Mouse (Mus musculus) thymus, postnatal 0 days (tissue): ENCODE data around the gene Olfr397. TPM values are rescaled to one million over a fixed set of nuclear protein-coding genes. Genes with fewer than 3 reads are reported as not detected.

Source experiments
- DNase-seq: peaks from one replicate; pipeline ENCODE4 v3.0.0-alpha.2; 2015; ENCODE audit warnings: low spot score
- polyA plus RNA-seq: library from polyadenylated mRNA; unstranded; fragments of >200 nt; fragmentation: Nextera tagmentation; extraction: Ambion mirVana; gene quantifications from 2 replicates; pipeline ENCODE4 v1.2.1, GENCODE M21; 2015

Gene Olfr397
- not detected in 2 replicates for polyA plus RNA-seq

GRCm38 (mm10) chr11:73960517-73960916, at the start of gene Olfr397:
Gene Olfr397 (plus strand): TSS chr11:73960817.
- no peak for DNase-seq

GRCm38 (mm10) chr11:73936377-73936776, 24.2 kb upstream of the Olfr397 start, which contains the start of gene Olfr23:
Gene Olfr23 (plus strand): TSS chr11:73936677.
- no peak for DNase-seq

GRCm38 (mm10) chr11:73990307-73990706, 29.7 kb downstream of the Olfr397 start, which contains the start of gene Olfr398:
Gene Olfr398 (minus strand): TSS chr11:73990407.
- DNase-seq: no peak

- DNase-seq: no peak
Measured at GRCm38 (mm10) chr11:73993115-73993514, 32.5 kb downstream of the Olfr397 start.

Other genes starting within 250 kb of the Olfr397 start
- not detected in 2 replicates for gene Olfr389, start 180.1 kb upstream of the Olfr397 start, polyA plus RNA-seq
- not detected in 2 replicates for gene Olfr390, start 177.9 kb upstream of the Olfr397 start, polyA plus RNA-seq
- not detected in 2 replicates for gene Olfr391-ps, start 157.8 kb upstream of the Olfr397 start, polyA plus RNA-seq
- gene Olfr392, start 143.8 kb upstream of the Olfr397 start, polyA plus RNA-seq: not detected in 2 replicates
- not detected in 2 replicates for gene Olfr393, start 109.4 kb upstream of the Olfr397 start, polyA plus RNA-seq
- gene Olfr394, start 70.0 kb upstream of the Olfr397 start, polyA plus RNA-seq: not detected in 2 replicates
- not detected in 2 replicates for gene Olfr395, start 51.5 kb upstream of the Olfr397 start, polyA plus RNA-seq
- gene Olfr23, start 24.1 kb upstream of the Olfr397 start, polyA plus RNA-seq: not detected in 2 replicates
- gene Olfr398, start 29.6 kb downstream of the Olfr397 start, polyA plus RNA-seq: not detected in 2 replicates
- not detected in 2 replicates for gene Olfr139, start 95.7 kb downstream of the Olfr397 start, polyA plus RNA-seq
- gene Olfr399, start 95.8 kb downstream of the Olfr397 start, polyA plus RNA-seq: not detected in 2 replicates
- not detected in 2 replicates for gene Zfp616, start 109.1 kb downstream of the Olfr397 start, polyA plus RNA-seq
- not detected in 2 replicates for gene Olfr401, start 152.9 kb downstream of the Olfr397 start, polyA plus RNA-seq
- gene Olfr402, start 192.7 kb downstream of the Olfr397 start, polyA plus RNA-seq: not detected in 2 replicates
- gene Olfr403, start 225.4 kb downstream of the Olfr397 start, polyA plus RNA-seq: not detected in 2 replicates